Mouse (Mus musculus) 3T3-L1 (cell line): ENCODE measurements at regions not wholly inside any gene's neighbourhood (a gene's known extent, or its start where the extent isn't known, plus 50 kb on each side); places are given as distances from the start of the nearest gene placed in this dataset.
A peak's percentile ranks its signal among the peaks of the same experiment; 100 is the strongest.

Experiments used
- DNase-seq: peaks from one replicate; pipeline ENCODE4 v3.0.0-alpha.2; 2015; ENCODE audit warnings: low read depth, low spot score

DNA sequence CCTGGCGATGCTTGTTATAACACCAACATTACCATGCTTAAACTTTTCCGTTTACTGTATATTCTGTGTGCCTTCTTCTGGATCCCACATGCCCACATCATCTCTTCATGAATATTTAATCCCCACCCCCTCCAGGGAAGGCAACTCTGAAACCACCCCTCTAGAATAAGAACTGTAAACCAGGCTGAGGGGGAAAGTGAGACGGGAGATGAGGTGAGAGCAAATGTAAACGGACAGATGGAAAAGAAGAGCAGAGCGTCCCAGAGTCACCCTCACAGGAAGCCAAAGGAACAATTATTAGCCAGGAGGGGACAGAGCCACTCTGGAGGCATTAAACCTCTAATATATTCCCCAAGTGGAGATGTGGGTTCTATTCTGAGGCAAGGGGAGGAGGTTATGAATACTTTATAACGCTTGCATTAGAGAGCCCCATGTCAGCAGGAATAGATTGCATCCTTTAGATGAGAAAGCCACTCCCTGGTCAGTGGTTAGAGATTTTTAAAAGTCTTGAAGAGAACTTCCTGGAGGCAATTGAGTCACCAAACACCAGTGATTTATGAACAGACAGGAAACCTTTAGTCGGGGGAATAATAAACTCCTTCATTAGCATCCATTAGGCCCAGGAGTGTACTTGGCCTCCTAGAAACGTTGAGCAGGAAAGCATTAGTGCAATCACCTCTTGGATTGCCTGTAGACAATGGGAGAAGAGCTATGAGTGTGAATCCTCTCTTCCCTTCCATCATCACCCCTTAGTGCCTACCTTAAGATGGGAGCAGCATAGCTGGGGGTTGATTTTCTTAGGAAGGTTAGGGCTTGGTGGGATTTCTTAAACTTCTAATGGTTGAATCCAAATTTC, 220.1 kb downstream of the Elavl2 start:
- DNase-seq: no peak

DNA sequence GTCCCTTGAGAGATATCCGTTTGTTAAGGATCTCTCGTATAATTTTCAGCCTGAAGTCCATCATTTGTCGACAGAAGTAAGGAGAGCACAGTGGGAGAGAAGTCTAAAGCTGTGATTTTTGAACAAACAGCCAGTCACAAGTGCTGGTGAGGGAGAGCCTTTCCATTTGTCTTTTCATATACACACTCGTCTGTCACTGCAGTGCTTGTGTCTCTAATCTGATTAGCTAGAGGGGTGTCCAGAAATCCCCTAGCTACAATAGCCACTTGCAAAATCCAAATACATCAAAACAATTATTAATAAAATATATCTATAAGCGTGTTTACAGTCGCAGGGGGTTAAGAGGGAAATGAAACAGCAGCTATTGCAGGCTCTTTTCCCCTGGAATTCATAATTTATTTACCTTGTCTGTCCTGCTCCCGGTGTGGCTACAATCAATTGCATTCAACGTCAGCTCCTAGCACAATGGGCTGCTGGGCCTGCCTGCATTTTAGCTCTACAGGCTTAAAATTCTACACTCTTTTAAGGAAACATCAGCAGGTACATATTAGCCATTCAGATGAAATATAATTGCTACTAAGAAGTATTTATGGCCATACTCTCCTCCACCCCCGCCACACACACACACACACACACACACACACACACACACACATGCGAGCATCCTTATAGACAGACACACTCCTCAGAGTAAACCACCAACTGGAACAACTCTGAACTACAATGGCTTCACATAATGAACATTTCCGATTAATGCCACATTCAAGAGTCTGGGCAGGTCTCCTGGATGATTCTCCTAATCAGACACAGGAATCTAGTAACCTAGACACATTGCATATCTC, 236.1 kb downstream of the Elavl2 start:
- DNase-seq: no peak

DNA sequence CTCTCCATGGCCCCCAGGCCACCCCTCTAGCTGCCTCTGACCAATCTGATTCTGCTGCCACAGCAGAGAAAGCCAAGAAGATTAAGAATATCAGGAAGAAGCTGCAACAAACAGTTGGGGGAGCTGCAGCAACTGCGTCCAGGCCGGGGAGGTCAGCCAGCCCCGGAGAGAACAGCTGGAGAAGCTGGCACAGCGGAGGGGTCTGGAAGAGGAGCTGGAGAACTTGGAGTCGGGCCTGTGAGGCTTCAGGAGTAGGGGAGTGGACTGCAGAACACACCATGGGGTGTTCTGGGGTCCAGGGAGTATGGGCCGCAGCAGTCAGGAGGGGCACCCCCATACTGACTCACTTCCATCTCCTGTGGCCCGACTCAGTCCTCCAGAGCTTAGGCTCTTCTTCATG, 243.5 kb downstream of the Elavl2 start:
- no peak for DNase-seq

DNA sequence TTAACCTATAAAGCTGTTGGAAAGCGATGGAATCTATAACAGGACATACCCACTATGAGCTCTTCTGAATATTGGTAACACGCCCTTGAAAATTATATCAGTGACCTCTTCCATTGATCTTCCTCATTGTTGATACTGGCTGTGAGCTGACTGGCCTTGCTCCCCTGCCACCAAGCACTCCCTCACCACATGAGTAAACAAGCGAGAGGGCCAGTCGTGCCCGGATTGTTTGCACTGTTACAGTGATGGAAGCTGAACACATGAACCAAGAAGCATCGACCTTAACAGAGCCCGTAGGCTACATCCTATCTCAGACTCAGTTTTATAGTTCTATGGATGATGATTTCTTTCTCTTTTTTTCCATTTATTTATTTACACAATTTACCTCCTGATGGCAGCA, 255.9 kb downstream of the Elavl2 start:
- DNase-seq: no peak

DNA sequence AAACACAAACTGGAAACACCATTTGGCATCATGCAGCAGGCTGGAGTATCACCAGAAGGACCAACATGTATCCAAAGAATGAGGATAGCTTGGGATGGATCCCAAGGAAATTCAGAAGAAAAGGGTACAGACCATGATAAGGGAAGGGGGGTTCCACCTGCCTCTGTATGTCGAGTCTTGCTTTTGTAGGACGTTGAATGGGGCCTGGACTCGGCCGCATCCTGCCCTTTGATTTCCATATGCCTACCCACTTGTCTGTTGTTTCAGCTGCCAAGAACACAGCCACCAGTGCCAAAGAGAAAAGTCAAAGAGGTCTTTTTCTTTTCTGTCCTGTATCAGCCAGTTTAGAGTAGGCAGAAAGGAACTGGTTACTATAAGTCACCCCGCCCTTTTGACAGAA, 256.7 kb downstream of the Elavl2 start:
- DNase-seq: no peak

DNA sequence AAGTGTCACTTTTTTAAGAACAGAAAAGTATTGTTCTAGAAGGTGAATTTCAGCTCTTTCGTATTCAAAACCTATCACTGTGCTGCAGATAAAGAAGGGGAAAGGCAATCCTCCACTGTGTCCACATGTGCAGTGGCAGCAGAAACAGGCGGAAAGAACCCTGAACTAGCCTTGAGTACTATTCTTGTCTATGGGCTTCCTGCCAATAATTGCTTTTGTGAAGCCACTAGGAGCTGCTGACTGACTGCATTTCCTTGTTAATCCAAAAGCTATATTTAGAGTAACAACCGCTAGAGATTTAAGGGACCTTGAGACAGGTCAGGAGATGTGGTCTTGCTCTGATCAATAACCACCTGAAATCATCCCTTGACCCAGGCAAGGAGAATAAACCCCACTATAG, 265.3 kb downstream of the Elavl2 start:
- no peak for DNase-seq

DNA sequence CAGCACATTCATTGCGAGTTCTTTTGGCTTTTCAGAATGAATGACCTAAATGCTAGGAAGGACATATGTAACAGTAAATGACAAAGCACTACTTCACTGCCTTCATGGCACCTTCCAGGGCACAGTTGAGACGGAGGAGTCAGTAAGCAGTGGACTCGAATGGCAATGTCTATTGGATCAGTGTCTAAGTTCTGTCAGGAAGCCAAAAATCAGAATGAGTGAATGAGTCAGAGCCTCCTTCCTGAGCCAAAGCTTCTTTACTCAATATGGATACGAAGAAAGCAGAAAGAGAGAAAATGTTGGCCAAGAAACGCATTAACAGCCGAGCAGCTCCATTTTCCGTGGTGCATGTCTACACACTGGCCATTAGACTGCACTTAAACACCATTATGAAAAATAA, 268.3 kb downstream of the Elavl2 start:
- DNase-seq: peak; percentile 3

DNA sequence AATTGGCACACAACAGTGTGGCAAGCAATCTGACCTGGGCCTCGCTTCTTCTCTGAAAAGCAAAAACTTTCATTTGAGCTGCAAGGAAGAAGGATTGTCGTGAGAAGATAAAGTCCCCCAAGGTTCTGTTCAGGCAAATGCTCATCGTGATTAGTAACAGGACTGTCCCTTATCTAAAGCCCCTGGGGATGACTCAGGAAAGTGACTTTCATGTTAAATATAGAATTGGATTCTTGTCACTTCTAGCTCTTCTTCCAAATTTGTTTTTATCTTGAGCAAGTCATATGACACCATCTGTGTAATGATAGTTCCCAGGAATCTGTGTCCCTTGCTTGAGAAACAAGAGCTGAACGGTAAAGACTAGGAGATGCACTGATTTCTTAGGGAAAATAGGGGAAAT, 280.3 kb downstream of the Elavl2 start:
- DNase-seq: no peak

DNA sequence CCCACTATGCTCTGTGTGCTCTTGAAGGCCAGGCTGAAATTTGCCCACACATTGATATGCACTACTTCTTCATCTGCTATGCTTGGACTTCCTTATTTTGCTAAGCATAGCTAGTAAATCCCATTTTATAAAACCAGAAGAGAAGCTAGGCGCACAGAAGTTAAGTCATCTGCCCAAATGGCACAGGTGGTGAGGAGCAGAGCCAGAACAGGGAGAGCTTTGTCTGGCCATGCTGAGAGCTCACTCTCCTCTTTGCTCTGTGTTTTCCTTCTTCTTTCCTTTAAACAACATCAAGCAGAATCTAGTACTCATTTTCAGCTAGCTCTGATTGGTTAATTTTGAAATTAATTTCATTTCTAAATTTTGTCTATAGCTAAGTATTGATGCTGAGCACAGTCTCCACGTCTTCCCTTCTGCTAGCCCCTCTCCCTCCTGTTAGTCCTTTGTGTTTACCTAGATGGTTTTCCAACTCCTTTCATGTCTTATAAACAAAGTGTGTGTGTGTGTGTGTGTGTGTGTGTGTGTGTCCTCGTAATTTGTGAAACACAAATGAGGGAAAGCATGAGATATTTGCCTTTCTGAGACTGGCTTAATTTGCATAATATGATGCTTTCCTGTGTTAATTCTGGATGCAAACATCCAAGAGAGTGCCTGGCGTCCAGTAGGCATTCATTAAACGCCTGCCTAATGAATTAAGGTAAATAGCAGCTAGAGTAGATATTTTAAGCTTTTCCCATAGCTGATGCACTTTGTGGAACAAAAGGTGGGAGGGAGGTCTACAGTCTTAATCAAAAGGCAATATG, 283.6 kb downstream of the Elavl2 start:
- DNase-seq: no peak

DNA sequence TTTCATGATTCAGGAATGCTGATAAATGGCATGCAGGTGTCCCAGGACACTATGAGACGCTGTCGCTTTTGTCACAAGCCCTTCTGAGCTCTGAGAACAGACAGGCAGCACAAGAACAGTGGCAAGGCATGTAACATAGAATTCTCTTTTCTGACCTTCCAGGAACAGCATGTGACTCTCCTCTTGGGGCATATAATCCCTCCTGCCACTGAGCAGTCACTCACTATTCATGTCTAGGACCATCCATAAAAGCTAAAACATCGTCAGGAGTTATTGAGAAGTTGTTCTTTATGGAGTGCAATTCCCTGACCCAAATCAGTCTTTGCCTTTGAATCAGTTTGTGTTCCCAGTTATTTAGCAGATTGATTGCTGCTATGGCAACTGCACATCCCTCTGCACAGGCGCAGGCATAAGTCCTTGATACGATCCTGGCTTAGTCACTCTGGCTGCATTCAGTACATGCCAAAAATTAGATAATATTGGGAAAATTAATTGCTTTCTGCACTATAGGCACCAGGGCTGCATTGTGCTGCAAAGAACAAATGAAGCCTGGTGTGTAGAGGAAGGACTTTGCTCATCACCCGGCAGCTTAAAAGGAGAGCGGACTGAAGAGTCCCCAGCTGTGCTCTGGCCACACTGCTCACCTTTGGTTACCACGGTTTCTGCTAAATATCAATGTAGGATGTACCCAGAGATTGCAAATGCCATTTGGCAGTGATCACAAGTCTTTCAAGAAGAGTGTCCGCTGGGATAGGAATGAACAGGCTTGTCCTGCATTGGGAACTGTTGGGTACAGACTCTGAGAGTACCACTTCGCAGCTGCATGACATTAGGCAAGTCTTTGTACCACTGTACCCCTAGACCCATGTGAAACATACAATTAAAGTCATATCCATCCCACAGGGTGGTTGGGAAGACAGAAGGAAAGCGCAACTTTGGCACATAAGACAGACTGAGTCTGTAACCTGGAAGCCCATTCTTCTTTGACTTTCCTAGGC, 288.6 kb downstream of the Elavl2 start:
- no peak for DNase-seq

DNA sequence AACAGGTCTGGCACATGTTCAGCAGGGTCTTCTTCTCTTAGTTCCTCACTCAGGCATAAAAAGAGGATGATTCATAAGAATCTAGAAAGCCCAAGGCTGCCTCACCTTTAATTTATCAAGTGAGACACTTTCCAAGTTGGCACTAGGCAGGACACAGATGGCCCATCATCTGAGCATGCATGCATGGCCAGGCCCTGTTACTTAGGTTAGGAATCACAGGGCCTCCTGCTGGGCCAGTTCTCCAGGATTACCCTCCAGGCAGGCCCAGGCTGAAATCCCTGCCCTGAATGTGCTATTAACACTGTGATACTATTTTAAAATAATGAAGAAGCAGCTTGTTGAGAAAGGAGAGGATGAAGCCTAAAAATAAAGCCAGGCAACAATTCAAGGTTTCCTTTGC, 304.5 kb downstream of the Elavl2 start:
- no peak for DNase-seq

DNA sequence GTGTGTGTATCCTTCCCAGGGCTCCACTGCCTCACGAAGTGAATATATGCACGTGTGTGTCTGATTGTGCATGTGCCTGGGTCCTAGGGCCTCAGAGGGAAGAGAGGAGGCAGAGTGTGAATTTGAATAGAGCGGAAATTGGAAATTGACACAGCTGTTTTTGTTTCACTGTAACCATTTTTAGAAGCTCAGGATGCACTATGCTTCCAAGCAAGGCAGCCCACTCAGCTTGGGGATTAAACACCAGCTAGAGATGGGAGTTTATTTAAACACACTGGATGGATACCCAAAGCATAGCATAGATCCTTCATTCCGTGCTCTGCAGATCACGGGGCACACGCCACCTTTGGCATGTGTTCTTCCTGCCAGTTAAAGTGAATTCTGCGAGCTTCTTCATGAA, 306.2 kb downstream of the Elavl2 start:
- DNase-seq: no peak

DNA sequence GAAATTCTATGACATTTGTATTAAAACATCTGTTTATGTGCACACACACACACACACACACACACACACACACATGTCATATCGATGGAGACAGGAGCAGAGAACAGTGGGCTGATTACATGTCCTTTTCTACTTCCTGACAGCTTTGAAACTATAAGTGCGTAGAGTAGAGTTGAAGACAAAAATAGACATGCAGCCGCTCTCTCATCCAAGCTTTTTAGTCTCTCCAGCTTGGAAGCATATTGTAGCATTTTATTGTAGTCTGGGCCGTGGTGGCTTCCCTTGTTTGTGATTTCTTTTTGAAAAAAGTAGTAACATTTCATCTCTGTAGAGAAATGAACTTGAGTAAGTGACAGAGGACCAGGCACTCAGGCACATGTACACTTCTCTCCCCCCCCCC, 306.7 kb downstream of the Elavl2 start:
- no peak for DNase-seq

DNA sequence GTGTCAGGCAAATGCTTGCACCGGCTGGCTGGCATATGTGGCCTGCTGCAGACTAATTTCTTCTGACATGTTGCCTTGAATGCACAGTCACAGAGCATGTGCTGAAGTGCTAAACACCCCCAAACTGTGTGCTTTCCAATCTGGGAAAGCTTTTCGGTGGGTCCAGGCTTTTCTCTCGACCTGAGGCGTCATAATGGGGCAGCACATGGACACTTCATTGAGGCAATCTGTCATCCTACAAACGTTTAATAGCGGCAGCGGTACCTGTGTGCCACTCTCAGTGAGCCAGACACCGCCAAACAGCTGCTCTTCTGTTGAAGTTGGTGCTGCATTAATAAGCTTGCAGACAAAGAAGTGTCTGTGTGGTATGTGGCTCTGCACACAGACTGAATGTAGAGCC, 308.3 kb downstream of the Elavl2 start:
- DNase-seq: no peak

DNA sequence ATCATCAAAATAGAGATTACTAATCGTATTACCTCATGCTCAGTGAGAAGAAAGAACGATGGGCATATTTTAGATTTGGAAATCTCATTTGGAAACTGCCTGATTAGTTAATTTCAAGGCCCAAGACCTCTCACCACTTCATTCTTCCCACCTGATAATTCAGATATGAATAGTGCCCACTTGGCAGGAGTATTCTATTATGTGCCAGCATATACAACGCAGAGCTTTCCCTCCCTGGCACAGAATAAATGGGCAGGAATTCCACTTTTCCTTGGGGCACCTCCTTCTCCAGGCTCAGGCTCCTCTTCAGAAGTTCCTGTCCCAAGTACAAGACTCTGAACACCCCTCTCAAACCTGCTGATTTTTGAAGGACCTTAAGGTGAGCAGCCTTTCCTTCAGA, 308.7 kb downstream of the Elavl2 start:
- DNase-seq: no peak

DNA sequence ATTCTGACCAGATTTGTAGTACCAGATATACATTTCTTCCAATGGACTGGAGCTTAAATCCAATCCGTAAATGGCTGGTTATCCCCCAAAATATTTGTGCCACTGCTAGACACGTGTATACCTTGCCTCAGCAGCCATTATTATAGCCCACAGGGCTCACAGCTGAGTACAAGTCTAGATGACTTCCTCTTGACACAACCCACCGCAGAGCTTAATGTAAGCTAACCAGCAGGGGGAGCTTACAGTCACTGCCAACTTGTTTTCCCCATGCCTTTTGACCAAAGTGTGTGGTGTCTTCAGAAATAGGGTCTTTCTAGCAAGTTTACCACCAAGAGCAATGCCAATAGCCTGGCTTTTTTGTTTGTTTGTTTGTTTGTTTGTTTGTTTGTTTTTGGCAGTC, 316.6 kb downstream of the Elavl2 start:
- peak; percentile 4 for DNase-seq

DNA sequence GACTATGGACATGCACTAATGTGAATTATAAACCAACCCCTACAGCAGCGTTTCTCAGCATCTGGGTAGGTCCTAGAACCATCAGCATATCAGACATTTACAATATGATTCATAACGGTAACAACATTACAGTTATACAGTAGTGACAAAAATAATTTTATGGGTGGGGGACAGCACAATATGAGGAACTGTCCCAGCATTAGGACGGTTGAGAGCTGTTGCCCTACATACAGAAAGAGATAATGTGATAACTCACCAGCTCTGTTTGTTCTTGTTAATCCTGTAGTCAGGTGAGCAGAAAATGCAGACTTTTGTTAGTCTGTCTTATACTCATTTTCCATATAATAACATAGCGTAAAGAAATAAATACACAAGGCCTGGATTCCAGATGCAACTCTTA, 319.1 kb downstream of the Elavl2 start:
- no peak for DNase-seq

DNA sequence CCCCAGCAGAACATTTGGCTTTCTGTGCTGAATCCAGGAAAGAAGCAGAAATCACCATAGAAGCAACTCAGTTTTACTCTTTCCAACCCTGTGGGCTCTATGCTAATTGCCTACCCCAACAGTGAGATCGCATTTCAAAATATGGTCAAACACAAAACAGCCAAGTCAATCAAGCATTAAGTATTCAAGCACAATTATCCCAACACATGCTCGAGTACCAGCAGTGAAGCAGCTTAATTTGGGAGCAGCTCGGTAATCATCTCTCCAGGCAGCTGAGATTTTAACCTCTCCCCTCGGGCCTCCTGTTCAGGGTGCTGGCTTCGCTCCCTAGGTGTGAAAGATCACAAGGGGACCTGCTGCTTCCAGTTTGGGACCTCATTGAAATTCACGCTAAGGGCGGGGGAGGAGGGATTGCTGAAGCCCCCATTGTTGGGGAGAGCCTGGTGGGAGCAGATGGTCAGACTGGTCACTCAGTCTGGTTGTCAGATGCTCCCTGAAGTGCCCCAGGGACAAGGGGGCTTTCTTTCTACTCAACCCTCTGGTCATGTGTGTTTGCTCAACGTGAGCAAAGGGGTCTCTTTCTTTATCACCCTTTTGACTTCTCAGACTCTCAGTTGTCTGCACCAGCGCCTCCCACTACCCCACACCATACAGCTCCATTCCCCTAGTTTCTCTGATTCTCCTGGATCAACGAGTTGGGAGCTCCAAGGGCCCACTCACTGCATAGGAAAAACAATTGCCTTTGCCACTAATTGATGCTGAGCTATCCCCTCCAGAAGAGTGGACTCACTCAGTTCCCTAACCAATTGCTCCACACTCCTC, 319.8 kb downstream of the Elavl2 start:
- no peak for DNase-seq

DNA sequence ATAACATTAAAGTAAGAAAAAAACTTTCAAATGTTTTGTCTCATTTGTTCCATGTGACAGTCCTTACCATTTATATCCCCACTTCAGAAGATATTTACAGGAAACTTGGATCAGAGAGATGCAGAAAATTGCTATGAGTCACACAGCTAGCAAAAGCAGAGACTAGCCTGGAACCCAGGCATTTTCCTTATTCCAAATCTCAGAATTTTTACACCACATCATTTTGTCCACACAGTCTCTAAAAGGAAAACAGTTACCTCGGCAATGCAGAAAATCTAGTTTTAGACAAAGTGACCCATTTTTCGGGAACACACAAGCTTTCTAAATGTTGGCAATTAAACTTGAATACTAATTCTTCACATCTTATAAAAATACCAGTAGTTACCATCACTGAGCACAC, 329.3 kb downstream of the Elavl2 start:
- no peak for DNase-seq

DNA sequence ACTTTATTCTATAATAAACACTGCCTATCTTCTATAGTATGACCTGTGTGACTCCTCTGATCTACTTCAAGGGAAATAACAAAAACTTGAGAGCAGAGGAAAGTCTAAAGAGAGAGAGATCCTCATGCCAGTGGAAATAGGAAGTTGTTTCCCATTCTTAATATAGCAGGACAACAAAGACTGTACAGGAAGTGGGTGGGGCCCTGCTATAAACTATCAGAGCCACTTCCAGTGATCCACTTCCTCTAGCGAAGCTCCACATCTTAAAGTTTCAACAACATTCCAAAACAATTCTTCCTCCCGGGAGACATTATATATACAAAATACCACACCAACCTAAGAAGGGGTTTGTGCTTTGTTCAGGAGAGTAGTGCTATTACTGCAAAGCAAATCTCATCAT, 339.7 kb downstream of the Elavl2 start:
- no peak for DNase-seq
